Mouse (Mus musculus): ENCODE measurements around the gene Nup160. TPM values are rescaled to one million over a fixed set of nuclear protein-coding genes. Genes with fewer than 3 reads are reported as not detected.

Nup160 gene
- total and polyA plus RNA-seq, 2 experiments from 2014 or later = 8.3 to 13.4 TPM

GRCm38 (mm10) chr2:90674555-90674954, 2.5 kb upstream of the Nup160 start:
- H3K4me2 ChIP-seq (ENCODE audit: low read depth, low read length) = no peak overlapping the region
- H3K9ac ChIP-seq (replicated peaks; ENCODE audit: low read depth, low read length) = no peak overlapping the region
- no peaks in the 10 kb centered on the region for H3K4me1 ChIP-seq (ENCODE audit: control insufficient read depth, insufficient read depth)
- H3K36me3 ChIP-seq (replicated peaks; ENCODE audit: control insufficient read depth, insufficient read depth, low read length) = no peaks in the 10 kb centered on the region
- no peaks in the 10 kb centered on the region for H3K27me3 ChIP-seq (ENCODE audit: control insufficient read depth, insufficient read depth, low read length)
- no peak for DNase-seq (ENCODE audit: low spot score)
- no peak overlapping the region for H3K27ac ChIP-seq (ENCODE audit: low read depth)
- H3K9me3 ChIP-seq (replicated peaks; ENCODE audit: control insufficient read depth, low read length) = no peaks in the 10 kb centered on the region
- no peak for ATAC-seq (ENCODE audit: insufficient read depth, low read depth)
- no peak overlapping the region for H3K4me3 ChIP-seq (ENCODE audit: low read depth, low read length)
- 90% methylated on average over 2 of the region's 2 CpGs for WGBS
- TF ChIP-seq EP300 (IDR thresholded peaks at IDR 0.05; ENCODE audit: low read depth) = no peak
- TF ChIP-seq CTCF (IDR thresholded peaks at IDR 0.05; ENCODE audit: low read depth) = no peak; the same call in 1 of the 2 replicates

- Histone ChIP-seq H3K9ac (replicated peaks; ENCODE audit: low read depth, low read length) (no peak overlapping the region), H3K9me3 (replicated peaks; ENCODE audit: control insufficient read depth, low read length) (no peaks in the 10 kb centered on the region), H3K27ac (ENCODE audit: low read depth) (no peak overlapping the region), H3K27me3 (ENCODE audit: control insufficient read depth, insufficient read depth, low read length) (no peaks in the 10 kb centered on the region), H3K4me1 (ENCODE audit: control insufficient read depth, insufficient read depth) (0 out of 2 replicates have a peak, but pooled peaks cover 3% of the 10 kb centered on the region), H3K4me3 (ENCODE audit: low read depth, low read length) (no peak overlapping the region), H3K4me2 (ENCODE audit: low read depth, low read length) (no peak overlapping the region), H3K36me3 (replicated peaks; ENCODE audit: control insufficient read depth, insufficient read depth, low read length) (no peaks in the 10 kb centered on the region)
- DNase-seq (ENCODE audit: low spot score) (no peak), ATAC-seq (ENCODE audit: insufficient read depth, low read depth) (no peak)
- TF ChIP-seq CTCF (IDR thresholded peaks at IDR 0.05; ENCODE audit: low read depth) (no peak), EP300 (IDR thresholded peaks at IDR 0.05; ENCODE audit: low read depth) (no peak)
- WGBS = 79% methylated on average over 2 of the region's 2 CpGs
These were observed 1.5 kb upstream of the Nup160 start for GRCm38 (mm10) chr2:90675488-90675887.

GRCm38 (mm10) chr2:90678256-90679060, 1.4 kb downstream of the Nup160 start:
- Histone ChIP-seq H3K4me3 (ENCODE audit: low read depth, low read length) (peak overlapping the region; percentile 80), H3K4me2 (ENCODE audit: low read depth, low read length) (peak overlapping the region; percentile 87), H3K9ac (replicated peaks; ENCODE audit: low read depth, low read length) (peak overlapping the region; percentile 68), H3K27me3 (ENCODE audit: control insufficient read depth, insufficient read depth, low read length) (no peaks in the 10 kb centered on the region), H3K9me3 (replicated peaks; ENCODE audit: control insufficient read depth, low read length) (no peaks in the 10 kb centered on the region), H3K27ac (ENCODE audit: low read depth) (peak overlapping the region; percentile 83), H3K36me3 (replicated peaks; ENCODE audit: control insufficient read depth, insufficient read depth, low read length) (peaks cover under 1% of the 10 kb centered on the region; the same call in 1 of the 2 replicates), H3K4me1 (ENCODE audit: control insufficient read depth, insufficient read depth) (0 out of 2 replicates have a peak, but pooled peaks cover 3% of the 10 kb centered on the region)
- TF ChIP-seq EP300 (IDR thresholded peaks at IDR 0.05; ENCODE audit: low read depth) = no peak
- TF ChIP-seq CTCF (IDR thresholded peaks at IDR 0.05; ENCODE audit: low read depth) = peak; percentile 16; the same call in 1 of the 2 replicates
- ATAC-seq (ENCODE audit: insufficient read depth, low read depth) = peak; percentile 9; the same call in 1 of the 2 replicates
- no peak for DNase-seq (ENCODE audit: low spot score)
- 30% methylated on average over 26 of the region's 26 CpGs for WGBS

GRCm38 (mm10) chr2:90679061-90679810, 2.2 kb downstream of the Nup160 start:
- DNase-seq (ENCODE audit: low spot score) (peak; percentile 85), ATAC-seq (ENCODE audit: insufficient read depth, low read depth) (peak; percentile 96)
- H3K27me3 ChIP-seq (ENCODE audit: control insufficient read depth, insufficient read depth, low read length) = no peaks in the 10 kb centered on the region
- H3K9me3 ChIP-seq (replicated peaks; ENCODE audit: control insufficient read depth, low read length) = no peaks in the 10 kb centered on the region
- H3K4me1 ChIP-seq (ENCODE audit: control insufficient read depth, insufficient read depth) = 0 out of 2 replicates have a peak, but pooled peaks cover 3% of the 10 kb centered on the region
- H3K4me2 ChIP-seq (ENCODE audit: low read depth, low read length) = peak overlapping the region; percentile 87
- peak overlapping the region; percentile 68 for H3K9ac ChIP-seq (replicated peaks; ENCODE audit: low read depth, low read length)
- under 1% methylated on average over 63 of the region's 63 CpGs for WGBS
- H3K27ac ChIP-seq (ENCODE audit: low read depth) = peak overlapping the region; percentile 83
- H3K36me3 ChIP-seq (replicated peaks; ENCODE audit: control insufficient read depth, insufficient read depth, low read length) = peaks cover 8% of the 10 kb centered on the region; the same call in 1 of the 2 replicates
- peak overlapping the region; percentile 80 for H3K4me3 ChIP-seq (ENCODE audit: low read depth, low read length)
- TF ChIP-seq EP300 (IDR thresholded peaks at IDR 0.05; ENCODE audit: low read depth) (peak; percentile 67; the same call in 1 of the 2 replicates), CTCF (IDR thresholded peaks at IDR 0.05; ENCODE audit: low read depth) (no peak)

GRCm38 (mm10) chr2:90700943-90701342, 23.9 kb downstream of the Nup160 start:
- H3K27me3 ChIP-seq (ENCODE audit: control insufficient read depth, insufficient read depth, low read length) = no peaks in the 10 kb centered on the region
- no peak overlapping the region for H3K27ac ChIP-seq (ENCODE audit: low read depth)
- 93% methylated on average over 4 of the region's 4 CpGs for WGBS
- no peaks in the 10 kb centered on the region for H3K9me3 ChIP-seq (replicated peaks; ENCODE audit: control insufficient read depth, low read length)
- ATAC-seq (ENCODE audit: insufficient read depth, low read depth) (no peak), DNase-seq (ENCODE audit: low spot score) (no peak)
- no peaks in the 10 kb centered on the region for H3K4me1 ChIP-seq (ENCODE audit: control insufficient read depth, insufficient read depth)
- no peak overlapping the region for H3K4me3 ChIP-seq (ENCODE audit: low read depth, low read length)
- TF ChIP-seq EP300 (IDR thresholded peaks at IDR 0.05; ENCODE audit: low read depth) (no peak), CTCF (IDR thresholded peaks at IDR 0.05; ENCODE audit: low read depth) (no peak)
- no peak overlapping the region for H3K4me2 ChIP-seq (ENCODE audit: low read depth, low read length)
- no peak overlapping the region for H3K9ac ChIP-seq (replicated peaks; ENCODE audit: low read depth, low read length)
- H3K36me3 ChIP-seq (replicated peaks; ENCODE audit: control insufficient read depth, insufficient read depth, low read length) = peaks cover 82% of the 10 kb centered on the region
